Mouse (Mus musculus): Measurements from ENCODE around the gene Cux1.

DNA sequence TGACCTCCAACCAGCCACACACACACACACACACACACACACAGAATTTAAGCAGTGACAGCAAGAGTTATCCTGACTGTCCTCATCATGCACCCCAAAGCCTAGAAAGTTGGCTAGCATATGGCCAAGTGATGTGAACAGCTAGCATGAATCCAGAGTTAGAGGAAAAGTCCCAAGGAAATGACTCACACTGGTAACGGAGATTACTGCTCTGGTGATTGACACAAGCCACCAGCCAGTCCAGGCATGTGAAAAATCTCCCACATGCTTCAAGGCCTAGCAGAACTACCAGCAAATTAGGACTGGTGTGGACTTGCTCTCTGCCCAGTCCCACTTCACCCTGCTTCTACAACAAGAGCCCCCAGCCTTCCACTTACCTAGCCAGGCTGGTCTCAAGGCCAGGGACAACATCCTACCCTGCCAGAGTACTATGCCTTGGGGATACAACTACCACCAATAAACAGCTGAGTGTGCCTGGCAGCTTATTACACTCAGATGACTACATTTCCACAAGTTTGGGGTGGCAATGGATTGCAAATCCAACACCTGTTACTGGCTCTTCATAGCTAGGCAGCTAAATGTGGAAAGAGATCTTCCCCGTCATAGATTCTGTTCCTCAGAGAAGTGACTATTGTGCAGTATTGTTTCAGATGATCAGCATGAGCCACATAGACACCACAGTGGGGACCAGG lies 35.5 kb downstream of the Cux1 start:
- TF ChIP-seq CTCF (IDR thresholded peaks at IDR 0.05; ENCODE audit: insufficient read depth, low read depth, low read length) (no peak), POLR2A (IDR thresholded peaks at IDR 0.05; ENCODE audit: insufficient read depth, low read depth, low read length) (no peak)

Data from olfactory bulb, adult 2 months (tissue).